Mouse (Mus musculus): ENCODE results near the gene Bach1. TPM values are rescaled to one million over a fixed set of nuclear protein-coding genes. Genes with fewer than 3 reads are reported as not detected.
"Not testable (repeated sequence)": the region's sequence is repeated elsewhere in the genome, so short reads cannot be mapped to it uniquely, and the experiment has no call there.

Gene Bach1
- total RNA-seq, 2 experiments from 2014 or later = 13.8 to 18.0 TPM

- DNase-seq = no peak
Observed at GRCm38 (mm10) chr16:87680912-87681634, 17.7 kb upstream of the Bach1 start.

- no peak for DNase-seq
Observed at GRCm38 (mm10) chr16:87681848-87682247, 16.9 kb upstream of the Bach1 start.

- no peak for DNase-seq
Observed at GRCm38 (mm10) chr16:87686458-87686857, 12.3 kb upstream of the Bach1 start.

GRCm38 (mm10) chr16:87687346-87687745 lies 11.4 kb upstream of the Bach1 start:
- no peak for DNase-seq

DNA sequence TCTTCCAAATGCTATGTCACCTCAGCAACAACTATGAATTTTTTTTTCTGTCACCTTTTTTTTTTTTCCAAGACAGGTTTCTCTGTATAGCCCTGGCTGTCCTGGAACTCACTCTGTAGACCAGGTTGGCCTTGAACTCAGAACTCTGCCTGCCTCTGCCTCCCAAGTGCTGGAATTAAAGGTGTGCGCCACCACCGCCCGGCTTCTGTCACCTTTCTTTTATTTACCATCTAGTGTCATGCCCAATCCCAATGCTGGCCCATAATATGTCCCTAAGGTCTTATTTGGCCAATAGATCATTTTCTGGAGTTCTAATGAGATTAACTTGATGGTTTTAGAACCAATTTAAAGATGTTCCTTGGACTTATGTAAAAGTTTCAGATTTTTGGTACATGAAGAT lies 10.4 kb upstream of the Bach1 start:
- DNase-seq = not testable (repeated sequence)

DNA sequence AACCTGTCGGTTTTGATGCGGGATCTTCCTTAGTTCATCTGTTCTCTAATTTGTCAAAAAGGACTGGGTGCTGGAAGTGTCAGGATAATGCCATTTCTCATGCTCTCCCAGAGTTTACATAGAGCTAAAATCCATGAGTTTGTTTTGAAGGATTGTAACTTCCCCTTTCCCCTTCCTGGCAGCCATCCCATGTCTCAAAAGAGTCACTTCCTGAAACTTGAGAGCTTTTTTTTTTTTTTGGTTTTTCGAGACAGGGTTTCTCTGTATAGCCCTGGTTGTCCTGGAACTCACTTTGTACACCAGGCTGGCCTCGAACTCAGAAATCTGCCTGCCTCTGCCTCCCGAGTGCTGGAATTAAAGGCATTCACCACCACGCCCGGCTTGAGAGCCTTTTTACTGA lies 9.9 kb upstream of the Bach1 start:
- DNase-seq = not testable (repeated sequence)

GRCm38 (mm10) chr16:87689225-87689624 lies 9.5 kb upstream of the Bach1 start:
- no peak for DNase-seq

- DNase-seq = no peak
Observed at GRCm38 (mm10) chr16:87690506-87690905, 8.2 kb upstream of the Bach1 start.

GRCm38 (mm10) chr16:87691102-87691501 lies 7.6 kb upstream of the Bach1 start:
- DNase-seq = no peak

- DNase-seq = no peak
Observed at GRCm38 (mm10) chr16:87692591-87692990, 6.2 kb upstream of the Bach1 start.

- no peak for DNase-seq
Observed at GRCm38 (mm10) chr16:87697707-87698365, 909 bp upstream of the Bach1 start.

DNA sequence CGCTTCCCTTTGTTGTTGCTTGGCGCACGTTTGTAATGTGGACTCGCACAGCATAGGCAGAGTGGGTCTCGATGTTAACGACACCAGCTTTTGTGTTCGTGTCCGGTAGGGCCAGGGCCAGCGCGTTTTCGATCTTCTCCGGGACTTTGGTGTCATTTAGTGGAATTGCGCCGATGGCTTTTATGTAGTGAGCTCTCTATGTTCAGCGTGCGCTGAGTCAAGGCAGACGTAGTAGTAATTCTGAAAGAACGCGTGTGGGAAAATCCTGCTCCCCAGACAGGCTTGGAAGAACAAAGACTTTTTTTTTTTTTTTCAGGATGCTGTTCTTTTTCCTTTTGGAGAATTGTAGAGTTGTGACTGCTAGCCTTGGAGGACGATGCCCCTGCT lies 554 bp downstream of the Bach1 start:
- DNase-seq = peak; percentile 36

DNA sequence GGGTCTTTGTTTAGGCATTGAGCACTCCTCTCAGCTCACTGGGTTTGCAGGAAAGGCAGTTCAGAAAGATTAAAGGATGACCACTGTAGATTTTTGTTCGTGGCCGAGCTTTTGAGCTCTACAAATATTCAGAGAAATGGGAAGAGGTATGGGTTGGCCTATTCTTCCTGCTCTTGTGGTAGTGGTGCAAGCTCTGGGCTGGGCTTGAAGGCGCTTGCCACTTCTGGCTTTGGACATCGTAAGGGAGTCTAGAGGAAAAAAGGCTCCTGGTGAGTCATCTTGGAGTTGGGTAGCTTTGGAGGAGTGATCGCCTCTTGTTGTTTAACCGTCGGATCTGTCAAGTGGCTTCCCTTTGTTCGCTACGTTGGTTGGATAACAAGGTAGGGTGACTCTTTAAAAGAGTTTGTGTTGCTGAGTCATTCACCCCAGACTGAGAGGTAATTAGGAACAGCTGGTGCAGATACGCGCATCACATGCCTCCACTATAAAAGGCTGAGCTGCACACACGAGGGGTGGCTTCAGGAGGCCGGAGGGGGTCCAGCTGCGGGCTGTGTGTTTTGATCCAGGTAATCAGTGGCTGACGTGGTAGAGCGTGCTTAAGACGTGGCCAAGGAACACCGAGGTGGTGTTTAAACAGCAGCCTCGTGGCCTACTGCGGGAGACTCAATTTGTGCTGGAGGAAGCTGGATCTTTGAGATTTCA lies 1.1 kb downstream of the Bach1 start:
- DNase-seq = peak; percentile 43

- DNase-seq = no peak
Observed at GRCm38 (mm10) chr16:87700395-87700765, 1.6 kb downstream of the Bach1 start.

DNA sequence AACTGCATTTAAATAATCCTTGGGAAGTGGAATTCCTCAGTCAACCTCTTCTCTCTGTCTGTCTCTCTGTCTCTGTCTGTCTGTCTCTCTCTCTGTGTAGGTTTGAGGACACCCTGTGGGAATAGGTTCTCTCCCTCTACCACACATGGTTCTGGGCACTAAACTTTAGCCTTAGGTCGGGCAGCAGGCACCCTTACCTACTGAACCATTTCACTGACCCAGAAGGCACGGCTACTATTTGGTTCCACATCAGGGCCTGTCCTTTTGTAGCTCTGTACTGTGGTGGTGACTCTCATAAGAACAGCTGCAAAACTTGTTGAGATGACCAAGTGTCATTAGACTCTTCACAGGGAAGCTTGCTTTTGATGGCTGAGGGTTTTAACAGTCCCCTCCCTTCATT lies 3.1 kb downstream of the Bach1 start:
- no peak for DNase-seq

- no peak for DNase-seq
Observed at GRCm38 (mm10) chr16:87702881-87703280, 4.1 kb downstream of the Bach1 start.

- no peak for DNase-seq
Observed at GRCm38 (mm10) chr16:87704225-87704624, 5.5 kb downstream of the Bach1 start.

GRCm38 (mm10) chr16:87705892-87706589 lies 7.3 kb downstream of the Bach1 start:
- no peak for DNase-seq

GRCm38 (mm10) chr16:87707335-87707734 lies 8.6 kb downstream of the Bach1 start:
- no peak for DNase-seq

DNA sequence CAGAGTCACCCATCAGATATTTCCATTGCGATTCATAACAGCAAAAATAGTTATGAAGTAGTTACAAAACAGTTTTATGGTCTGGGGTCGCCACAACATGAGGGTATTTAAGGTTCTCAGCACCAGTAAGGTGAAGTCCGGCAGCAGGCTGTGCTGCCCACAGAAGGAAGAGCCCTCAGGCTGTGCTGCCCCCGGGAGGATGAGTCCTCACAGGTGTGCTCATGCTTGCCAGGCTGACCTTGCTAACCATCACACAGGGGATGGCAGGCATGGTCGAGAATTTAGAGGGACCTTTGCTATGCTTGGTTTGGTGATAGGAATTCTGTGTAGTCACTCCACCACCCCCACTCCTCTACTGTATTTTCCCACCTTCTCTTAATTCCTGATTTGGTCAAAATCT lies 9.8 kb downstream of the Bach1 start:
- DNase-seq = no peak

DNA sequence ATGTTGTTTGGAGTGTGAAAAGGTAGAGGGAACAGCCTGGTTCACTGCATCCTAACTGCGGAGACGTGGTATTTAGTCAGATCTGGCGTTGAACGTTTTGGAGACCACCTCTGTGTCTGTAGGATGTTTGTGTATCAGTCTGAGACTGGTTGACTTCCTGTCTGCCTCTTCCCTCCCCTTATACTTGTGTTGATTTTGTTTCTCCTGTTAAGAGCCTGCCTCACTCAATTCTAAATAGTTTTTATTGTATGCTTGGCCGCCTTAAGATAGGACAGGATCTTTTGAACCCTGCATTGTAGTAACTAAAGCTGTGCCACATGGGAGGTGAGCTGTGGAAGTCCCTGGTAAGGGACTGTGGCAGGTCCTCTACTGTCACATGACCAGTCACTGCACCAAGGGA lies 10.4 kb downstream of the Bach1 start:
- DNase-seq = no peak

DNA sequence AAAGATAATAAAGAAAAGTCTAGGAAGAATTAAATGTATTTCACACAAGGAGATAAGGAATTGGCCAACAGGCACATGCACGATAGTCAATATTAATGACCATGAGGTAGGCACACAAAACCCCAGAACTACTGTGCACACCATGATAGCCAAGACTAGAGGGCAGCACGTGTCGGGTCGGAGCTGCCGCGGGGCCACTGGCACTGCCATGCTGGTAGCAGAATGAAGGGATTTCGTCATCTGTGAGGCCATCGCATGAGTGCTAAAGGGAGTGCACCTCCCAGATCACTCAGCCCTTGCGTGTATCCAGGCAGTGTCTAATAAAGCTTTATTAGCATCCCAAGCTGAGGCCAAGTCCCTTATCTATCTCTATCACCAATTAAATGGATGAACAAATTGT lies 11.2 kb downstream of the Bach1 start:
- DNase-seq = no peak

GRCm38 (mm10) chr16:87711961-87712360 lies 13.2 kb downstream of the Bach1 start:
- no peak for DNase-seq
